Mouse (Mus musculus): ENCODE measurements around the gene Mybl2. TPM values are rescaled to one million over a fixed set of nuclear protein-coding genes. Genes with fewer than 3 reads are reported as not detected.
A peak's percentile ranks its signal among the peaks of the same experiment; 100 is the strongest.

The Mybl2 gene
- total RNA-seq, 2 experiments from 2014 or later = 0.12 to 0.25 TPM

- DNase-seq (ENCODE audit: low spot score) = no peak
Observed at GRCm38 (mm10) chr2:163070213-163070612, 15.7 kb downstream of the Mybl2 start.

GRCm38 (mm10) chr2:163071590-163071989 is 17.1 kb downstream of the Mybl2 start:
- DNase-seq (ENCODE audit: low spot score) = no peak

- DNase-seq (ENCODE audit: low spot score) = no peak
Observed at GRCm38 (mm10) chr2:163073023-163073757, 18.7 kb downstream of the Mybl2 start.

- DNase-seq (ENCODE audit: low spot score) = no peak
Observed at GRCm38 (mm10) chr2:163074006-163074405, 19.5 kb downstream of the Mybl2 start.

- no peak for DNase-seq (ENCODE audit: low spot score)
Observed at GRCm38 (mm10) chr2:163074808-163075207, 20.3 kb downstream of the Mybl2 start.

GRCm38 (mm10) chr2:163075234-163075633 is 20.7 kb downstream of the Mybl2 start:
- DNase-seq (ENCODE audit: low spot score) = no peak

GRCm38 (mm10) chr2:163079041-163079440 is 24.6 kb downstream of the Mybl2 start:
- no peak for DNase-seq (ENCODE audit: low spot score)

- DNase-seq (ENCODE audit: low spot score) = no peak
Observed at GRCm38 (mm10) chr2:163082591-163082990, 28.1 kb downstream of the Mybl2 start.

- no peak for DNase-seq (ENCODE audit: low spot score)
Observed at GRCm38 (mm10) chr2:163084519-163084918, 30.0 kb downstream of the Mybl2 start.

GRCm38 (mm10) chr2:163085047-163085446 is 30.6 kb downstream of the Mybl2 start:
- no peak for DNase-seq (ENCODE audit: low spot score)

GRCm38 (mm10) chr2:163086561-163086960 is 32.1 kb downstream of the Mybl2 start:
- no peak for DNase-seq (ENCODE audit: low spot score)

GRCm38 (mm10) chr2:163087728-163088127 is 33.2 kb downstream of the Mybl2 start, which contains the start of gene Gtsf1l:
Gene Gtsf1l, minus strand, starts transcription at chr2:163087855.
- no peak for DNase-seq (ENCODE audit: low spot score)

GRCm38 (mm10) chr2:163089475-163090123 is 35.1 kb downstream of the Mybl2 start:
- DNase-seq (ENCODE audit: low spot score) = no peak

- DNase-seq (ENCODE audit: low spot score) = no peak
Observed at GRCm38 (mm10) chr2:163094909-163095308, 40.4 kb downstream of the Mybl2 start.

- no peak for DNase-seq (ENCODE audit: low spot score)
Observed at GRCm38 (mm10) chr2:163095784-163096183, 41.3 kb downstream of the Mybl2 start.

GRCm38 (mm10) chr2:163099919-163100318 is 45.4 kb downstream of the Mybl2 start:
- DNase-seq (ENCODE audit: low spot score) = no peak

- no peak for DNase-seq (ENCODE audit: low spot score)
Observed at GRCm38 (mm10) chr2:163100551-163100950, 46.1 kb downstream of the Mybl2 start.

GRCm38 (mm10) chr2:163101646-163102203 is 47.2 kb downstream of the Mybl2 start:
- peak; percentile 26 for DNase-seq (ENCODE audit: low spot score)

- no peak for DNase-seq (ENCODE audit: low spot score)
Observed at GRCm38 (mm10) chr2:163102216-163102615, 47.7 kb downstream of the Mybl2 start.

GRCm38 (mm10) chr2:163102900-163103653 is 48.6 kb downstream of the Mybl2 start:
- no peak for DNase-seq (ENCODE audit: low spot score)

GRCm38 (mm10) chr2:163104086-163104770 is 49.7 kb downstream of the Mybl2 start:
- no peak for DNase-seq (ENCODE audit: low spot score)

Measured in gastrocnemius, adult 18-20 months (tissue).